Mouse (Mus musculus): Measurements from ENCODE around the gene Taar8a.

DNA sequence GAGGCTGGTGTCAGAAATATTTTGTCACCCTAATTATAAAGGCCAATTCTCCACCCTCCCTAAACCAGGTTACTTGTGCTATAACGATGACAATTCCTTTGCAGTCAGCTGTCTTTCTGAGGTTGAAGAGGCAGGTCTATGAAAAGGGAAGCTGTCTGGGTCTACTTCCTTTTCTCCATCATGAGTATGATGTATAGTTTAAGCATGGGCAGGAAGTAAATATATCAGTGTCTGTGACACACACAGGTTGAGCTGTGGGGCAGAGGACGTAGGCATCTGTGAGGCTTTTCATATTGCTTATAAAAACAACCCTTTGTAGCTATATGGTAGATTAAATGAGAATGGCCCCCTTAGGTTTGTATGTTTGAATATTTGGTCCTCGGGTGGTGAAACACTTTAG, 17.3 kb upstream of the Taar8a start:
- no peak for TF ChIP-seq POLR2A (IDR thresholded peaks at IDR 0.05; ENCODE audit: borderline replicate concordance, extremely low read depth, low read depth, low read length)
- TF ChIP-seq CTCF (IDR thresholded peaks at IDR 0.05; ENCODE audit: insufficient read depth, low read length) = no peak
